Mouse (Mus musculus): ENCODE data around the gene Anxa5.

Anxa5 gene

DNA sequence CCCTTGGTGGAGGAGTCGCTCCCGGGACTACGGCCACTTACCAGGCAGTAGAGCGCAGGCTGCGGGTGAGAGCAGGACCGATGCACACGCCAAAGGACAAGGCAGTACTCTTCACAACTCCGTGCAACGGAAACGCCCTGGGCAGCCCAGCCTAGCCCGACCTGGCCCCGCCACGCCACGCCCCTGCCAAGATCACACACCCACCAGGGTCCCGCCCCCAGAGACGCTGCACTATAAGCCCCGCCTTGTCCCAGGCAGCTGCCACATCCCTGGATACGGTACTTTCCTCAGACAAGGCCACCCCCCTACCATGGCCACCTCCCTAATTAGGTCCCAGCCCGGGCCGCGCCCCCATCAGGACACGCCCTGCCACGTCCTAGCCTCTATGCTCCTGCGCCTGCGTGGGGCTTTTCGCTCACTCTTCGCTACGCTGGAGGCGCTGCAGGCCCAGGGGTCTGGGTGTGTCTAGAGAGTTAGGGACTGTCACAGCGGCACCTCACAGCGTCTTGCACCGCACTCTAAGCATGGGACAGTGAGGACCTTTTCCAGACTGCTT lies at the start of gene Anxa5, which contains the start of gene 1810062G17Rik:
Gene Anxa5, minus strand, starts transcription at position 363 of the 556 bp plus-strand sequence.
Gene 1810062G17Rik, plus strand, starts transcription at position 406 of the 556 bp plus-strand sequence.
- DNase-seq (ENCODE audit: low spot score), result peak; percentile 82

DNA sequence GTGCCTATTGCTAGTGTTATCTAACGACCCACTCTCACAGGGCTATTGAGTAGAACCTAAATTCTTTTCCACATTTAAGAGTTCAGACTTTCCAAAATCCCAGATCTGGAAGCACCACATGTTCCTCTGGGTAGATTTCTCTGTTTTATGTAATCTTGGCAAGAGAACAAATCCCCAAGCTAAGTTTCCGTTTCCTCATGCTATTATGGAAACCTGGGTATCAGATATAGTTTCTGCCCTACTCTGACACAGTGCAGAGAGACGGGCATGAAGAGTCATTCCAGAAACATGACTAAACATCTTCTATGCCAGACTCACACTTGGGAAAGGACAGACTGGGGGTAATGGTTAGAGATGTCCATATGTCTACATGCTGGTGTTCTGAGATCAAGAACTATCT lies 48.8 kb upstream of the Anxa5 start:
- no peak for DNase-seq (ENCODE audit: low spot score)

DNA sequence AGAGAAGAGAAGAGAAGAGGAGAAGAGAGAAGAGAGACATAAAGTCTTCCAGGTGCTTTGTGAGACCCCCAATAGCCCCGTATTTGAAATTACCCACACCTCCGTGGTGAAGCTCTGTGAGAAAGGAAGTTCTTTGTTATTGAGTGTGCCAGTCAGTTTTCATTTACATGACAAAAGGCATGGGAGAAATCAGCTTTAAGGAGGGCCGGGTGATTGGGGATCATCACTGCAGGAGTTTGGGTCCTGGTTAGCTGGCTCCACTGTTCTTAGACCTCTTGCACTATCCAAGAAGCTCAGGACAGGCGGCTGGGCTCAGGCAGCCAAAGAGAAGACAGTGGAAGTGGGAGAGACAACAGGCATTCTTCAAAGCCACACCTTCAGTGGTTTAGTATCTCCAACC lies 46.4 kb upstream of the Anxa5 start:
- no peak for DNase-seq (ENCODE audit: low spot score)

DNA sequence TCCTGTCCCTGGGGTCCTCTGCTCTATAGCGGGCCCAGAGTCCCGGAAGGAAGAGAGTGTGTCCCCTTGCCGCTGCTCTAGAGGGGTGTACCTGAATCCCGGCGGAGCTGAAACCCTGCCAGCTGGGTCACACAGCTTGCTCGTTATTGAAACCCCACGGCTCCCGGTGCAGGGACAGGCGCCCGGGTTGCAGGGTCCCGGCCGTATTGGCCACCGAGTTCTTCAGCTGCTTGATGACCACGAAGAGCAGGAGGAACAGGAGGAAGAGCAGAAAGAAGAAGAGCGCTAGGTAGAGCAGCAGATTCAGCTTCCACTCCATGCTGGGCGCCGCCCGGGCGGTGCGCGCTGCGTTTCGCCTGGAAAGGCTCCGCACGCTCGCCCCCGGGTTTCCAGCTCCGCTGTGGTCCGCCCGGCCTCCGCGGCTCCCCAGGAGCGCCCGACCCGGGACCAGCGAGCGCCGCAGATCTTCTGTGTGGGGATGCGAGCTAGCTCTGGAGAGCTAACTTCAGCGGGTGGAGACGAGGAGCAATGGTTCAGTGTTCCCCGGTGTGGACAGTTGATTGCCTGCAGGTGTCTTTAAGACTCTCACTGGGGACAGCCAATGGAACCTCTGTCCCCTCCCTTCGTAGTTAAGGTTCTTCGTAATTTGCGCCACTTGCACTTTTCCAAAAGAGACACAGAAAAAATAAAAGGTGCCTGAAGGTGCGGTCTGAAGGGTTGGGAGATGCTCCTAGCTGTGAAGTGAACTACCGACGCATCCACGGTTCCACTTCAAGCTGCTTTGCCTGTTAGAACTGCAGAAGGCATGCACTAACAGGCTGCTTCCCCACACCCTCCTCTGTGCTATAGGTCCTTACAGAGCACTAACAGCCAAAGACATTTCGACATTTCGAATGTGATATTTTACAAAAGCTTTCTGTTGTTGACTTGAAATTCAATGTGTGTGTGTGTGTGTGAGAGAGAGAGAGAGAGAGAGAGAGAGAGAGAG lies 45.7 kb upstream of the Anxa5 start, which contains the start of gene Gm11549:
Gene Gm11549, minus strand, starts transcription at position 741 of the 988 bp plus-strand sequence.
- DNase-seq (ENCODE audit: low spot score), result no peak

DNA sequence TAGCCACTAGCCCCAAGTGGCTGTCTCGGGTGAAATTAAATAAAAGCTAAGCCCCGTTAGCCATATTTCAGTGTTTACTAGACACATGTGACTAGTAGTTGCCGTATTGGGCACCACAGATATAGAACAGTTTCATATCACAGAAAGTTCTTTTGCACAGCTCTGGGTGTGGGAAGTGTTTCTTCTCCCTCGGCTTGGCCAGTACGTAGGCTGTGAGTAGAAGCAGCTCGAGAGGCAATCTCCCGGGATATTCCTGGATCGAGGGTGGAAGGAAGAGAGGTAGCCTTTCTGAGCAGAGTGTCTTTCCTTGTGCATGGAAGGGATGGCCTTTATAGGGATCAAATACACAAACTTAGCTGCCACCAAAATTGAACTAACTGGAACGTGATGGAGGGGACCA lies 40.5 kb upstream of the Anxa5 start:
- no peak for DNase-seq (ENCODE audit: low spot score)

DNA sequence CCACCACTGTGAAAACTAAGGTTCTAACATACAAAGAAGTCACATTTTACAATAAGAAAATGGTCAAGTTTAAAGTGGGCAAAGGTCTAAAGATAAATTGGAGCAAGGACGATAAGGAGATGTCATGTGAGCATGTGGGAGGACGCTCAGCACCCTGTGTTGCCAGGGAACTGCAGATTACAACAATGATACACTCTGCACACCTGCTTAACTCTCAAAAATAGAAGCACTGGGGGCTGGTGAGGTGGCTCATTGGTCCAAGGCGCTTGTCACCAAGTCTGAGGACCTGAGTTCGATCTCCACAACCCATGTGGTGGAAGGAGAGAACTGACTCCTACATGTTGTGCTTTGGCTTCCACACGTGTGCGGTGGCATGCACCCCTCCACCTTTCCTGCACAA lies 35.8 kb upstream of the Anxa5 start:
- no peak for DNase-seq (ENCODE audit: low spot score)

DNA sequence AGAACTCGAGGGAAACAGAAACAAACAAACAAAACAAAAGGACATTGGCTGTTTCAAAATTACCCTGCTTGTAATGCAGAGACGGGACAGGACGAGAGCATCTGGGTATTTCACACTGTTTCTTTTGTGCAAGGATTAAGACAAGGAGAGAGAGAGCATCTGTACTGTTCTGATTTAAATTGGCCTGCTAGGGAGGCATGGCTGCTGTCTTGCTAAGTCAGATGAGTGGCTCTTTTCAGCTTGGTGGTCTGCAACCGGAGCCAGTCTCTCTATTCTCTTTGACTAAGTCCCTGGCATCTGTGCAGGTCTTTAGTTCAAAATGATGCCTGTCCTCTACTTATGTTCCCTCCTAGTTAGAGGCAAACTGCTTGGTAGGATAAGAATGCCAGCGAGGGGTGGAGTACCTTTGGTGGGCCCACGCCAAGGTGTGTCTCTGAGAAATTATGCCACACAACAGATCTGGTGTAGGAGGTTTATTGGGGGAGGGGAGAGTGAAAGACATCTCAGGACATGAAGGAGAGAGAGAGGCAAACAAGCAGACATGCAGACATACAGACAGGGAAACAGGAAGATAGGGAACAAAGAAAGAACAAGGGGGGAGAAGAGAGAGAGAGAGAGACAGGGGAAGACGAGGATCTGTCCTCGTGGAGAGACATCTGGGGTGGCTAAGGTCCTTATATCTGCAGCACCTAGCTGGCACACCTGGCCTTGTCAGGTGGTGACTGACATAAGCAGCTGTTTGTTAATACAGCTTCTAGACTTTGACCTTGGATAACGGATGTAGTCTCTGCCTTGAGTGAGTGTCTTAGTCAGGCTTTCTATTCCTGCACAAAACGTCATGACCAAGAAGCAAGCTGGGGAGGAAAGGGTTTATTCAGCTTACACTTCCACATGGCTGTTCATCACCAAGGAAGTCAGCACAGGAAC lies 30.4 kb upstream of the Anxa5 start:
- DNase-seq (ENCODE audit: low spot score), result no peak

DNA sequence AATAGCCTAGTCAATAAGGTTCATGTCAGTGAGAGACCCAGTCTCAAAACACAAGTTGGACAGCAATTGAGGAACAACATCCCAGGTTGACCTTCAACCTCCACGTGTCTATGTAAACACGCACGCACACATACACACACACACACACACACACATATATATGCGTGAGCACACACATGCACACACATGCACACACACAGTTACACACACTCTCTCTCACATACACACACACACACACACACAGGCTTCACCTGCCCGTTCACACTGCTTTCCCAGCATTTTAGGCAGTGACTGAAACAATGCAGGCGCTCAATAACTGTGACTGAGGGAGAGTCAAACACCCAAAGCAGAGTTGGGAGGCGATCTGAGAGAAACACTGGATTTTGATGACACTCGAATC lies 29.6 kb upstream of the Anxa5 start:
- DNase-seq (ENCODE audit: low spot score), result no peak

DNA sequence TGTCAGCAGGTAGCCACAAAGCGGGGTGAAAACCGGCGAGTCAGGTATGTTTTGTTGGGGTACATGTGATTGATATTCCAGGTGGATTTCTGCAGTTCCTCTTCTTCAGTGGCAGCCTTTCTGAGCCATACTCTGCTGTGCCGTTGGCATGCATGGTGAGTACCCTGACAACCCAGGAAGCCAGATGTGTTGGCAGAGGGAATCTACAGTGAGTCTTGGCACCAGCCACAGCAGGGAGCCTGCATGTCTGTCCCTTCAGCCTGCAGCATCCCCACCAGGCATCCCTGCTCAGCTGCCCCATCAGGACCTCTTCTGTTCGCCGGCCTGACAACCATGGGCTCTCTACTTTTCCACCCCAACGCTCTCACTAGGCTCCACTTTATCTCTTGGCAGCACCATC lies 25.9 kb upstream of the Anxa5 start:
- DNase-seq (ENCODE audit: low spot score), result no peak

DNA sequence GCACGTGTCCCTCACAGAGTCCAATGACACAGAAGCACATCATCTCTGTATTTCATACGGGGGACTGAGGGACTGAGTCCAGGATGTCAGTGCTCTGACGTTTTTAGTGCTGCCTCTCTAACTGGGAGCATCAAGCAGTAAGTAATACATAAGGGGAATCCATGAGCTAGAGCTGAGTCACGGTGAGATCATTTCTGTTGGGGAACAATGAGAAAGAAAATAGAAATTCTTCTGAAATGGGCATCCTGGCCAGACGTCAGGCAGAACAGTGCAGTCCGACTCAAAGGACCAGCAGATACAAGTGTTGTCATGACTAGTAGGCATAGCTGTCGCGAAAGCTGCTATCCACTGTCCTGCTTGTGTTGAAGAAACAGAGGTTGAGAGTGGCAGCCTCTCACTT lies 25.3 kb upstream of the Anxa5 start:
- no peak for DNase-seq (ENCODE audit: low spot score)

DNA sequence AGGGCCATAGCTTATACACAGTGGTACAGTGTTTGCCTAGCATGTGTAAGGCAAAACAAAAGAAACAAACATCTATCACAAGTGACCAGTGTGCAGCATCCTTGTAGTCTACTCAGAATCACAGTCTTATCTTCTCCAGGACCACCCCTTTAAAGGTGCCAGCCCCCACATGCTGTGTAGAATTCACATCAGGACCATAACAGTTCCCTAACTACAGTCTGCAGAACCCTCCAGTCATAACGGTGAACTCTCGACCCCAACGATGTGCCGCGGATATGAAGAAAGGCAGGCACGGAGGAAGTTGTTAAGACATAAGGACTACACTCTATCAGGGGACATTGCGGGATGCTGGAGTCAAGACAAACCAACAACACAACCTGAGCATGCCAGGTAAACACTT lies 23.7 kb upstream of the Anxa5 start:
- DNase-seq (ENCODE audit: low spot score), result no peak

DNA sequence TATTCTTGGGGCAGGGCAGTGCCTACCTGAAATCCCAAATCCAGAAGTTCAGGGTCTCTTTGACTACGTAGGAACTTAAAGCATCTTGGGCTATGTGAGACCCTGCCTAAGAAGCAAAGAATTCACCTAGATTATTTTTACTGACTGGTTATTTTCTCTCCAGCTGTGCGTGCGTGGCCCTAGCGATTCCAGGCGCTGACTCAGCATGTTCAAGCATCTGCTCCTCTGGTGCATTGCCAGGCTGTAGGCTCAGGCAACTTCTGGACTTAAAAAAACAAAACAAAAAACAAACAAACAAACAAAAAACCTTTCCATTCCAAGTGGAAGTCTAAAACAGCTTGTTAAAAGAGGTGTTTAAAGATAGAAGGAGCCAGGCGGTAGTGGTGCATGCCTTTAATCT lies 22.5 kb upstream of the Anxa5 start:
- DNase-seq (ENCODE audit: low spot score), result no peak

DNA sequence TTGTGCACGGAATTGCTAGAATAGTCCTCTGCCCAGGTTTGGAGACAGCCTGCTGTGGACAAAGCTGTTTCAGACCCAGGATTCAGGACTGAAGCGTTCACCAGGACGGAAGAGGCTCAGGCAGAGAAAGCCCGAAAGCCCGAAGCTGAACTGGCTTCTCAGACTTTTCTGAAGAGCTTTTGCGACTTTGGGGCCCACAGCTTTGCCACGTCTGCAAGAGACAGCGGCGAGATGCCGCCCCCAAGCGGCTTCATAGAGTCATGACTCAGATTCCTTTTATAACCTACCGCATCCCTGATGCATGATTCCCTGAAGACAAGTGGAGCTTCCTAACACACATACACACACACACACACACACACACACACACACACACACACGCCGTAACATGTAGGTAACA lies 21.1 kb upstream of the Anxa5 start:
- no peak for DNase-seq (ENCODE audit: low spot score)

DNA sequence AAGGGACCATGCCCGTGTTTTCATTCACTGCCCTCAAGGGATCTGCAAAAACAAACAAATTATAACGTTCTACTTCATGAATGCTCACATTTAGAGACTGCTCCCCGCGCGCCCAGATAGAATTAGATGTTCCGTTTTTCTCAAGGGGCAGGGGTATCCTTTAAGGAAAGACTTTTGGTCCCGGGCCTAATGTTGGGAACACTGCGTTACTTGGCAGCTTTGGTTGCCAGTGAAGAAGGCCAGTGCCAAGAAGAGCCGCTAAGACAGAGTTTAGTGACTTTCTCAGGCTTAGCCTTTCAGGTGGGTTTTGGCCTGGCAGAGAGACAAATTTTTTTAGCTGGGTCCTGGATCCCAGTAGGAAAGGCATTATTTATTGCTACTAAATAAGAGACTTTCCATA lies 20.6 kb upstream of the Anxa5 start:
- no peak for DNase-seq (ENCODE audit: low spot score)

DNA sequence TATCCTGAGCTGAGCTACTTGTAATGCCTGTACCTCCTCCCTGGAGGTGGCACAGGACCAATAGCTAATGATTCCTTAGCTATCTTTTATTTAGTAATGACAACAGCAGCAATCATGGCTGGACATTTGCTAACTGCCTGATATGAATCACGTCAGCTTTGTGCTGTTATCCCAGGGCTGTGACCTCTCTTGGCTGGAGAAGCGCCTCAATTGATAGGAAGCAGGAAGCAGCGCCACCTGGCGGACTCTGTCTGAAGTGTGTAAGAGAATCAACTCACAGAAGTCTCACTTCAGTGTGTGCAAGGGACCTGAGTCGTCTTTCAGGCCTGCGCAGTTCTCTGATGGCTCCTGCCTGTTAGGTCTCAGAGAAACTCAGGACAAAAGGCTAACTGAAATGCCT lies 19.7 kb upstream of the Anxa5 start:
- DNase-seq (ENCODE audit: low spot score), result peak; percentile 85

DNA sequence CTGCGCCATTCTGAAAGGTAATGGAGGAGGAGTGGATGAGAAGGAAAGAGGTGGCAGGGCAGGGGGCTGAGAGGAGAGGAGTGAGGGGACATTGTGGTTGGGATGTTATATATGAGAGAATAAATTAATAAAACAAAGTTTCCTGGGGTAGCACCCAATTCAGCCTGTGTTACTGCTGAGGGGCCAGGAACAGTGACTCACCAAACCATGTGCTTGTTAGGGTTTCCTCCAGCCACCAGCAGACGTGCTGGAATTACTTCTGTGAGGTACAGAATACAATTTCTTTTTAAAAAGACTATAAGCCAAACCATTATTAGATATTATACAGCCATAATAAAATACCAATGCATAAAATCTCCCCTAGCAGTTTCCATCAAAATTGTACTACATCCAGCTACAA lies 18.9 kb upstream of the Anxa5 start:
- no peak for DNase-seq (ENCODE audit: low spot score)

DNA sequence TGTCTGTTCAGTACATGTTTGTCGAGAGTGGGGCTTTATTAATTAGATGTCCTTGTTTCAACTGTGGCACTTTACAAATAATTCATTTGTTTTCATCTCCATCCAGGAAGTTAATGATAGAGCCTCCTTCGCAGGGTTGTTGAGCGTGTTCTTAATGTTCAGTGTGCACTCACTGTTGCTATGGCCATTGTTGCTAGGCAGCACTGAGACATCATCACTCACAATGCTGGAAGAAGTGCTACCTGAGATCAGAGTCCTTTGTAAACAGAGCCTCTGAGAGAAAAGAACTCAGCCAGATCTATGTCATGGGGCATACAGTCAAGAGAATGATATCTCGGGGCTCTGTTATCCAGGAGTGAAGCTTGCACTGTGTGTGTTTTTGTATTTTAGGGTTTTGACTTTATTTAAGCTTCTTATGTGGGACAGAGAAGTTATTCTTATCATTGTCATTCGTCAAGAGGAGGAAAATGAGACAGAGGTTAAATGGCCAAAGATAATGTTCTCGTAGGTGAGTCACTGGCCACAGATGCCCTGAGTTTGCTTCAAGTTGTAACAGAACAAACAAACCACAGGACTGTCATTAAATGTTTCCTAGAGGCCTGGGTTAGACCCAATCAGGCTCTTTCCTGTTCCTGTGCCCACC lies 18.1 kb upstream of the Anxa5 start:
- no peak for DNase-seq (ENCODE audit: low spot score)

DNA sequence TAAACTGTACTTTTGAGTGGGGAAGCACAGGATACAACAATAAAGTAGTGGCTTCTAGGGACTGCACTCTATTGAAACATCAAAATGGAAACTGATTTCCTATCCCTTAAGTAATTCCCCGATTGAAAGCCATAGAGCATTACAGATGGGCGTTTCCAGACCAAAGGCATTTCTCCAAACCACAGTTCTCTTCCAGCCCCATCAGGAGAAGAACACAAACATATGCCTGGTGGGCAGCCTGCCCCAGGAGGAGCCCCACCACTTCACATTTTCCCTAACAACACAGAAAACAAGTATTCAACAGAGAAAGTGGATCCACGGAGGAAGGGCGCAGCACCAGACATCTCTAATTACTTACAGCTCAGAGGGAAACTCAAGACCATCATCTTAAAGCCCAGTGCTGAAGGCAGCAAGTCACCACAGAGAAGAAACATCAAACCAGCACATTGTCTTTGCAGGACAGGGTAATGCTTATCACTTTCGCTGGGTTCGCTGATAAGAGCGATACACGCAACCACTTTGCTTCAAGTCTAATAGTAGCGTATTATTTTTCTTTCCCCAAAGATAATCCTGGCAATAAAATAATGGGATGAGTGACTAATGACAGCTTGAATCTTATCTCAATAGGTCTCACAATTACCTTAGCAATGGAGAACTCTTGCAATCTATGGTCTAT lies 17.2 kb upstream of the Anxa5 start:
- no peak for DNase-seq (ENCODE audit: low spot score)

DNA sequence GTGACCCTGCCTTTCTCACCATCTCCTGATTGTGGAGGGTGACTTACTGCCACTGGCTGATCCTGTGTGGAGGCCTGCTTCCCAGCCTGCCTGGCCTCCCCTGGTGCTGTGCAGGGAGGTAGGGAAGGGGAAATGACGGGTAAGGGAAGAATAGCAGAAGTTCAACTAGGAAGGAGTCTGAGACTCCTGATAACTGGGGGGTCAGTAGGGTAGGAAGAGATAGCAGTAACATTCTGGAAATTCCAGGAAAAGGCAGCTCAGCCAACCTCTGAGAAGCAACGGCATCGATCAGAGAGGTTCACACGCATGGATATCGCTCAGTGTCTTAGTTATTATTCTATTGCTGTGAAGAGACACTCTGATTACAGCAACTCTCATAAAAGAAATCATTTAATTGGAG lies 15.8 kb upstream of the Anxa5 start:
- DNase-seq (ENCODE audit: low spot score), result no peak

DNA sequence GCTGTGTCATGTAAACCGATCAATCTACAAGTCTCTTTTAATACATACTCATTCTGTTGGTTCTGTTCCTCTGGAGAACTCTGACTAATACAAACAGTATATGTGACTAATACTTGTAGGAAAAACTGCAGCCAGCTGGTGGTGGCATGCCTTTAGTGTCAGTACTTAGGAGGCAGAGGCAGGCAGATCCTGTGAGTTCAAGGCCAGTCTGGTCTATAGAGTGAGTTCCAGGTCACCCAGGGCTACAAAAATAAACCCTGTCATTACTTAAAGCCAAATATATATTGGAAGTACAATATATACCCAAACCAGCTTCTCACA lies 13.9 kb upstream of the Anxa5 start:
- DNase-seq (ENCODE audit: low spot score), result no peak

DNA sequence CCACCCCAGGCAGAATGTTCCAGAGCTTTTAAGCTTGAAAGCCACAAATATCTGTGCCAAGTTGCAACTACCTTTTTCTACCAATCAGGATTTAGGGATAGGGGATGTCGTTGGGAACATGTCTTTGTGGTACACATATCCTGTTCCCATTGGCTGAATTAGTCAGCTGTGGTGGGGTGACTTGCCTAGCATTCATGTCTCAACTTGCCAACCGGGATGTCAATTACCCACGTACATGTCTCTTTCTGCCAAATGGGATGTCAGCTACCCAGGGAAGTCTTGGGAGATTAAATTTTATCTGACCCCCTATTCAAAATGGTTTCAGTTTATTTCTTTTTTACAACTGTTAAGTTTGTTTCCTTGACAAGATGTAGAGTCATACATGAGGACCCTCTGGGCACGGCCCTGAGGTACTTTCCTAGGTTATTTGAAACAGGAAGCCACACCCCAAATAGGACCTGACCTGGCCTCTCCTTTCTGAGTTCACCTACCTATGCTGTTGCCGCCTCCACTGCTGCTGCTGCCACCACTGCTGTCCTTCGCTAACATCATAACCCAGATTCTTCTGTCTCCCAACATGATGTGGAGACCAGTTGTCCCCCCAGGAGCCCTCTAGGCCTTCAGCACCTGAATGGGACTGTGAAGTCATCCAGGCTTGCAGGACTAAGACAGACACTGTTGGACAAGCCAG lies 13.3 kb upstream of the Anxa5 start:
- no peak for DNase-seq (ENCODE audit: low spot score)

Measured in layer of hippocampus, adult 9-10 months (tissue).